Comparison of ENCODE assay signal across 8 mouse cellular contexts in genomic region chr9:123111751-123112221, GRCm38 (mm10). TPM values are rescaled to one million over a fixed set of nuclear protein-coding genes. Genes with fewer than 3 reads are reported as not detected.
A peak's percentile ranks its signal among the peaks of the same experiment; 100 is the strongest.
DNase-seq lines count a peak whose midpoint lies in the region; ATAC-seq lines count a peak whose summit lies in the region.

No protein-coding gene starts in this region.

- no peak for ATAC-seq in kidney, embryonic 15.5 days (replicated peaks; ENCODE audit: low FRiP score)
- ATAC-seq in forebrain, embryonic 15.5 days (replicated peaks) = no peak

- peaks cover 22% of the 10 kb centered on the region for H3K36me3 ChIP-seq in kidney, embryonic 15.5 days
- no peaks in the 10 kb centered on the region for H3K36me3 ChIP-seq in forebrain, embryonic 15.5 days
- H3K36me3 ChIP-seq in macrophage (ENCODE audit: inconsistent target) = no peaks in the 10 kb centered on the region

- WGBS in kidney, embryonic 15.5 days = 56% methylated on average over 8 of the region's 8 CpGs
- WGBS in forebrain, embryonic 15.5 days = 64% methylated on average over 8 of the region's 8 CpGs
- WGBS in macrophage (ENCODE audit: missing documents) = 47% methylated on average over 8 of the region's 8 CpGs

- no peaks in the 10 kb centered on the region for H3K9me3 ChIP-seq in kidney, embryonic 15.5 days (replicated peaks)
- H3K9me3 ChIP-seq in forebrain, embryonic 15.5 days = no peaks in the 10 kb centered on the region

- no peaks in the 10 kb centered on the region for H3K27me3 ChIP-seq in kidney, embryonic 15.5 days
- H3K27me3 ChIP-seq in forebrain, embryonic 15.5 days = no peaks in the 10 kb centered on the region

- H3K4me1 ChIP-seq in kidney, embryonic 15.5 days = peaks cover 20% of the 10 kb centered on the region
- peaks cover 24% of the 10 kb centered on the region for H3K4me1 ChIP-seq in forebrain, embryonic 15.5 days

- H3K79me2 ChIP-seq in macrophage (ENCODE audit: inconsistent target) = peaks cover 90% of the 10 kb centered on the region

- peak overlapping the region; percentile 85 for H3K4me3 ChIP-seq in kidney, embryonic 15.5 days (replicated peaks)
- peak overlapping the region; percentile 74 for H3K4me3 ChIP-seq in forebrain, embryonic 15.5 days
- peak overlapping the region; percentile 77 for H3K4me3 ChIP-seq in macrophage (ENCODE audit: inconsistent target)

- no peak overlapping the region for H3K27ac ChIP-seq in kidney, embryonic 15.5 days
- H3K27ac ChIP-seq in forebrain, embryonic 15.5 days (replicated peaks) = no peak overlapping the region
- peak overlapping the region; percentile 34; the same call in 1 of the 2 replicates for H3K27ac ChIP-seq in macrophage

- DNase-seq in kidney, postnatal 25 days = no peak
- peak; percentile 23 for DNase-seq in MN1 (ENCODE audit: low spot score)
- DNase-seq in left cerebral cortex, postnatal 25 days (ENCODE audit: low spot score in 2 of 2) = no peak
- DNase-seq in left cerebral cortex, adult 18-20 months (ENCODE audit: low spot score in 2 of 2) = no peak
- DNase-seq in urinary bladder, postnatal 36 days (ENCODE audit: low spot score in 2 of 2) = no peak

- peak overlapping the region; percentile 80 for H3K4me2 ChIP-seq in kidney, embryonic 15.5 days
- peak overlapping the region; percentile 69 for H3K4me2 ChIP-seq in forebrain, embryonic 15.5 days (replicated peaks)

- H3K9ac ChIP-seq in kidney, embryonic 15.5 days = 0 out of 2 replicates have a peak overlapping the region, but pooled peaks have one; percentile 84
- 0 out of 2 replicates have a peak overlapping the region, but pooled peaks have one; percentile 85 for H3K9ac ChIP-seq in forebrain, embryonic 15.5 days (replicated peaks)

- intact Hi-C loops in left cerebral cortex, postnatal 25 days (cut with DNase I) = loop anchor here (5.0 kb wide), 1 partner anchor 89 kb away; the partner anchor contains the start of gene Tmem42

RNA-seq across cellular contexts. Expression of gene Zdhhc3, which starts 1.2 kb away (rescaled TPM):
- polyA plus RNA-seq in kidney, embryonic 15.5 days (2015; fragmentation: Nextera tagmentation; extraction: Ambion mirVana) = 73.2 and 75.9 TPM in 2 replicates
- 80.8 and 81.0 TPM in 2 replicates for polyA plus RNA-seq in forebrain, embryonic 15.5 days (2015; fragmentation: Nextera tagmentation; extraction: Ambion mirVana)
- total RNA-seq in macrophage (2018; cell fraction: chromatin; rRNA removed) = 10 to 100 TPM; 15.1 to 45.1 (median 30.1) TPM
- 10 to 100 TPM; 29.8 to 54.7 (median 42.6) TPM for total RNA-seq in macrophage (2018; cell fraction: cytosol; rRNA removed)
- 10 to 100 TPM; 24.0 to 59.4 (median 34.9) TPM for total RNA-seq in macrophage (2018; cell fraction: nucleus; rRNA removed)
- 37.6 to 46.3 TPM (median 38.8 TPM) in 3 replicates for polyA plus RNA-seq in macrophage (2018)
- total RNA-seq in left cerebral cortex, postnatal 25 days (2021) = 10 to 100 TPM; 67.1 to 68.9 TPM
- 10 to 100 TPM; 65.5 to 66.3 TPM for total RNA-seq in left cerebral cortex, adult 18-20 months (2021)

RNA-seq across cellular contexts. Expression of gene Exosc7, which starts 1.2 kb away (rescaled TPM):
- 125 and 133 TPM in 2 replicates for polyA plus RNA-seq in kidney, embryonic 15.5 days (2015; fragmentation: Nextera tagmentation; extraction: Ambion mirVana)
- polyA plus RNA-seq in forebrain, embryonic 15.5 days (2015; fragmentation: Nextera tagmentation; extraction: Ambion mirVana) = 92.6 and 98.2 TPM in 2 replicates
- total RNA-seq in macrophage (2018; cell fraction: chromatin; rRNA removed) = 10 to 100 TPM; 15.5 to 83.1 (median 40.6) TPM
- total RNA-seq in macrophage (2018; cell fraction: cytosol; rRNA removed) = 10 to 100 TPM in 22 of 26 experiments, 1 to 10 TPM in 4; 5.0 to 17.3 (median 14.2) TPM
- total RNA-seq in macrophage (2018; cell fraction: nucleus; rRNA removed) = 10 to 100 TPM in 25 of 26 experiments, 1 to 10 TPM in 1; 9.5 to 61.6 (median 22.4) TPM
- polyA plus RNA-seq in macrophage (2018) = 11.6 to 28.4 TPM (median 12.5 TPM) in 3 replicates
- total RNA-seq in left cerebral cortex, postnatal 25 days (2021) = 10 to 100 TPM; 39.3 to 43.1 TPM
- total RNA-seq in left cerebral cortex, adult 18-20 months (2021) = 10 to 100 TPM; 43.7 to 47.0 TPM

RNA-seq across cellular contexts. Expression of gene Clec3b, which starts 39.0 kb away (rescaled TPM):
- 0.72 and 1.6 TPM in 2 replicates for polyA plus RNA-seq in kidney, embryonic 15.5 days (2015; fragmentation: Nextera tagmentation; extraction: Ambion mirVana)
- 0.32 and 0.98 TPM in 2 replicates for polyA plus RNA-seq in forebrain, embryonic 15.5 days (2015; fragmentation: Nextera tagmentation; extraction: Ambion mirVana)
- total RNA-seq in macrophage (2018; cell fraction: chromatin; rRNA removed) = under 1 TPM in 1 of 26 experiments, not detected in 25; 0.76 TPM
- total RNA-seq in macrophage (2018; cell fraction: cytosol; rRNA removed) = under 1 TPM in 1 of 26 experiments, not detected in 25; 0.10 TPM
- total RNA-seq in macrophage (2018; cell fraction: nucleus; rRNA removed) = under 1 TPM in 1 of 26 experiments, not detected in 25; 0.74 TPM
- not detected in 3 replicates for polyA plus RNA-seq in macrophage (2018)
- 1 to 10 TPM; 3.6 to 3.7 TPM for total RNA-seq in left cerebral cortex, postnatal 25 days (2021)
- 1 to 10 TPM; 2.7 to 3.4 TPM for total RNA-seq in left cerebral cortex, adult 18-20 months (2021)
